Mouse (Mus musculus): Measurements from ENCODE around the gene Myh15. TPM values are rescaled to one million over a fixed set of nuclear protein-coding genes. Genes with fewer than 3 reads are reported as not detected.

Gene Myh15
- total and polyA plus RNA-seq, 3 experiments: 0.07 TPM; not detected in 2

- no peak overlapping the region for H3K4me3 ChIP-seq (replicated peaks in 1 of 3; ENCODE audit: low read depth in 2 of 3, low read length in 2 of 3, poor library complexity in 1 of 3)
- H3K4me1 ChIP-seq (ENCODE audit: control insufficient read depth in 1 of 2, insufficient read depth in 2 of 2): peaks cover 0 to 11% of the 10 kb centered on the region in 2 experiments; a peak in 2 of 4 replicates
- no peaks in the 10 kb centered on the region for H3K9me3 ChIP-seq (replicated peaks; ENCODE audit: low read length)
- dilution Hi-C loops (cut with MboI; ENCODE audit: extremely low pct_ligation_motif_present, extremely low pct_unique_long_range_greater_than_20kb, low sequenced_read_pairs): no loop called here
- in situ Hi-C loops (cut with MboI; ENCODE audit: low pct_ligation_motif_present, low pct_unique_long_range_greater_than_20kb, low sequenced_read_pairs): no loop called here
- no peak overlapping the region for H3K9ac ChIP-seq (ENCODE audit: insufficient read depth, low read depth)
- no peak for DNase-seq (ENCODE audit: extremely low read depth)
- H3K79me2 ChIP-seq (replicated peaks; ENCODE audit: control insufficient read depth, extremely low read depth, insufficient read depth, poor library complexity, severe bottlenecking): no peaks in the 10 kb centered on the region
- H3K4me2 ChIP-seq (ENCODE audit: insufficient read depth, low read depth, poor library complexity, severe bottlenecking): no peak overlapping the region
- TF ChIP-seq TBP (conservative IDR thresholded peaks at IDR 0.05; ENCODE audit: low read depth, low read length) (no peak), MXI1 (IDR thresholded peaks at IDR 0.05; ENCODE audit: low read depth, low read length) (no peak), E2F4 (IDR thresholded peaks at IDR 0.05; ENCODE audit: insufficient replicate concordance, low read depth, low read length) (no peak), ZC3H11A (IDR thresholded peaks at IDR 0.05; ENCODE audit: low read depth, low read length) (no peak), ELF1 (IDR thresholded peaks at IDR 0.05; ENCODE audit: low read depth, low read length) (no peak), ZKSCAN1 (IDR thresholded peaks at IDR 0.05; ENCODE audit: borderline replicate concordance, low read depth, low read length) (no peak), GABPA (IDR thresholded peaks at IDR 0.05; ENCODE audit: insufficient replicate concordance, low read depth, low read length) (no peak), RCOR1 (conservative IDR thresholded peaks at IDR 0.05; ENCODE audit: low read depth, low read length) (no peak), CHD2 (IDR thresholded peaks at IDR 0.05; ENCODE audit: low read length) (no peak), MAX (IDR thresholded peaks at IDR 0.05; ENCODE audit: low read length) (no peak), HCFC1 (IDR thresholded peaks at IDR 0.05; ENCODE audit: low read depth, low read length) (no peak), CHD1 (IDR thresholded peaks at IDR 0.05; ENCODE audit: low read depth, low read length) (no peak), MEF2A (IDR thresholded peaks at IDR 0.05; ENCODE audit: borderline replicate concordance, low read depth, low read length) (no peak), ZNF384 (IDR thresholded peaks at IDR 0.05; ENCODE audit: low read depth, low read length) (no peak), MYC (IDR thresholded peaks at IDR 0.05; ENCODE audit: low read depth, low read length) (no peak), JUN (IDR thresholded peaks at IDR 0.05; ENCODE audit: insufficient read depth, low read depth, low read length) (no peak), NRF1 (IDR thresholded peaks at IDR 0.05; ENCODE audit: low read depth, low read length) (no peak)
- no peak overlapping the region for H3K27ac ChIP-seq (ENCODE audit: insufficient read depth, low read depth)
- H3K27me3 ChIP-seq (replicated peaks): no peaks in the 10 kb centered on the region
- no peaks in the 10 kb centered on the region for H3K36me3 ChIP-seq (replicated peaks in 1 of 2; ENCODE audit: control insufficient read depth in 1 of 2, insufficient read depth in 1 of 2, low read length in 1 of 2)
These were observed 136.7 kb downstream of the Myh15 start for GRCm38 (mm10) chr16:49193986-49194385.

DNA sequence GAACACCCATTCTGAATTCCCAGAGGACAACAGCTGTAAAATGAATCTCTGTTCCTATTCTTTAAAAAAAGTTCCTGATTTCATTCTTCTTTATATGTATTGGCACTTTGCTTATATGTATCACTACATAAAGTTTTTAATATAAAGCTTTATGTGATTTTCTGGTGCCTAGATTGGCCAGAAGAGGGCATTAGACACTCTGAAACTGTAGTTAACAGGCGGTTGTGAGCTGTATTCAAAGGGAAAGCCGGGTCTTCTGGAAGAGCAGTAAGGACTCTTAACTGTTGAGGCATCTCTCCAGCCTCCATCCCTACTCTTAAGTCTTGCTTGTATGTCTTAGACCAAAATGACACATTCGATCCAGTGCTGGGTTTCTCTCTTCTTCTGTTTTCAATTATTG, 139.0 kb downstream of the Myh15 start:
- no peaks in the 10 kb centered on the region for H3K36me3 ChIP-seq (replicated peaks in 1 of 2; ENCODE audit: control insufficient read depth in 1 of 2, insufficient read depth in 1 of 2, low read length in 1 of 2)
- no peak overlapping the region for H3K27ac ChIP-seq (ENCODE audit: insufficient read depth, low read depth)
- in situ Hi-C loops (cut with MboI; ENCODE audit: low pct_ligation_motif_present, low pct_unique_long_range_greater_than_20kb, low sequenced_read_pairs): no loop called here
- peak; percentile 13 for DNase-seq (ENCODE audit: extremely low read depth)
- dilution Hi-C loops (cut with MboI; ENCODE audit: extremely low pct_ligation_motif_present, extremely low pct_unique_long_range_greater_than_20kb, low sequenced_read_pairs): no loop called here
- H3K27me3 ChIP-seq (replicated peaks): no peaks in the 10 kb centered on the region
- H3K4me2 ChIP-seq (ENCODE audit: insufficient read depth, low read depth, poor library complexity, severe bottlenecking): no peak overlapping the region
- no peaks in the 10 kb centered on the region for H3K9me3 ChIP-seq (replicated peaks; ENCODE audit: low read length)
- no peak overlapping the region for H3K9ac ChIP-seq (ENCODE audit: insufficient read depth, low read depth)
- H3K4me1 ChIP-seq (ENCODE audit: control insufficient read depth in 1 of 2, insufficient read depth in 2 of 2): peaks cover 0 to 11% of the 10 kb centered on the region in 2 experiments; a peak in 2 of 4 replicates
- no peak overlapping the region for H3K4me3 ChIP-seq (replicated peaks in 1 of 3; ENCODE audit: low read depth in 2 of 3, low read length in 2 of 3, poor library complexity in 1 of 3)
- TF ChIP-seq SMC3 (IDR thresholded peaks at IDR 0.05; ENCODE audit: low read depth, low read length) (peak; percentile 17), HCFC1 (IDR thresholded peaks at IDR 0.05; ENCODE audit: low read depth, low read length) (no peak), ETS1 (conservative IDR thresholded peaks at IDR 0.05; ENCODE audit: low read depth, low read length) (no peak), TCF12 (IDR thresholded peaks at IDR 0.05; ENCODE audit: low read depth, low read length) (no peak), PAX5 (IDR thresholded peaks at IDR 0.05; ENCODE audit: low read length) (no peak), MAZ (IDR thresholded peaks at IDR 0.05; ENCODE audit: low read depth, low read length) (no peak), JUND (conservative IDR thresholded peaks at IDR 0.05; ENCODE audit: low read depth, low read length) (no peak), CHD2 (IDR thresholded peaks at IDR 0.05; ENCODE audit: low read length) (no peak), RAD21 (IDR thresholded peaks at IDR 0.05; ENCODE audit: low read depth, low read length) (peak; percentile 39), NRF1 (IDR thresholded peaks at IDR 0.05; ENCODE audit: low read depth, low read length) (no peak), ZKSCAN1 (IDR thresholded peaks at IDR 0.05; ENCODE audit: borderline replicate concordance, low read depth, low read length) (no peak), CTCF (conservative IDR thresholded peaks at IDR 0.05 in 1 of 2, IDR thresholded peaks at IDR 0.05 in 1 of 2; ENCODE audit: low read depth in 2 of 2, low read length in 2 of 2) (peak in 1 of 2 experiments; percentile 51; a peak in 2 of 4 replicates), IRF4 (IDR thresholded peaks at IDR 0.05; ENCODE audit: low read depth, low read length) (no peak), MAX (IDR thresholded peaks at IDR 0.05; ENCODE audit: low read length) (no peak)
- no peaks in the 10 kb centered on the region for H3K79me2 ChIP-seq (replicated peaks; ENCODE audit: control insufficient read depth, extremely low read depth, insufficient read depth, poor library complexity, severe bottlenecking)
